Mouse (Mus musculus) fibroblast of lung, adult 2 months (primary cell): ENCODE measurements around the gene Bspry.
"Not testable (repeated sequence)": the region's sequence is repeated elsewhere in the genome, so short reads cannot be mapped to it uniquely, and the experiment has no call there.

Source experiments
- DNase-seq: peaks from one replicate; pipeline ENCODE4 v3.0.0-alpha.2; 2011; ENCODE audit warnings: low read depth

Gene Bspry

GRCm38 (mm10) chr4:62479937-62480708 lies at the start of gene Bspry:
TSS of gene Bspry (plus strand) at chr4:62480053.
- no peak for DNase-seq

DNA sequence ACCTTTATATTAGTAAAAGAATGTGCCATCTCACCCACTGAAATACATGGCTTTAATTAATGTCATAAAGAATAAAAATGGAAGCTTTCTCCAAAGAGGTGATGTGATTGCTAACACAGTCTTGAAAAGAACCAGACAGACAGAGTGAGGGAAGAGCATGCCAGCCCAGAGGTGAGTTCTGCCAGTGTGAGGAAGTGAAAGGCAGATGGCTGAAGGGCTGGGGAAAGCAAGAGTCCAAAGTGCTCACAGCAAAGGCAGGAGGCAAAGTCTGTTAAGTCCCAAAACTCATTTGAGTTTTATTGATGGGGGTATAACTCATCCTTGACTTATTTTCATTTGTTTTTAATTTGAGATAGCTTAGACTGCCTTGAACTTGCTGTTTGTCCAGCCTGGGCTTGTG lies 49.2 kb upstream of the Bspry start:
- DNase-seq, result no peak

DNA sequence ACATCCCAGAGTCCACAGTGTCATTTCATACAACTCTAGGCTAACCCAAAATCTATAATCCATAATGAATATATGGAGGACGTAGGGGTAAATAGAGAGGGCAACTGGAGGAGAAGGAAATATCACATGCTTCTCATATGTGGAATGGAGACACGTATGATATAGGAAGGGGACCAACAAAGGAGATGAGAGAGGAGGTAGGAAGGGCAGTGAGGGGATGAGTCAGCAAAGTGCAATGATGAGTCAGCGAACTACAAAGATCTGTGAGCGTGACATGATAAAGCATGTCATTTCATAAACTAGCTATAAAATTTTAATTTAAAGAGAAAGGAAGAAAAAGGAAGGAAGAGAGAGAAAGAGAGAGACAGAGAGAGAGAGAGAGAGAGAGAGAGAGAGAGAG lies 48.3 kb upstream of the Bspry start:
- no peak for DNase-seq

DNA sequence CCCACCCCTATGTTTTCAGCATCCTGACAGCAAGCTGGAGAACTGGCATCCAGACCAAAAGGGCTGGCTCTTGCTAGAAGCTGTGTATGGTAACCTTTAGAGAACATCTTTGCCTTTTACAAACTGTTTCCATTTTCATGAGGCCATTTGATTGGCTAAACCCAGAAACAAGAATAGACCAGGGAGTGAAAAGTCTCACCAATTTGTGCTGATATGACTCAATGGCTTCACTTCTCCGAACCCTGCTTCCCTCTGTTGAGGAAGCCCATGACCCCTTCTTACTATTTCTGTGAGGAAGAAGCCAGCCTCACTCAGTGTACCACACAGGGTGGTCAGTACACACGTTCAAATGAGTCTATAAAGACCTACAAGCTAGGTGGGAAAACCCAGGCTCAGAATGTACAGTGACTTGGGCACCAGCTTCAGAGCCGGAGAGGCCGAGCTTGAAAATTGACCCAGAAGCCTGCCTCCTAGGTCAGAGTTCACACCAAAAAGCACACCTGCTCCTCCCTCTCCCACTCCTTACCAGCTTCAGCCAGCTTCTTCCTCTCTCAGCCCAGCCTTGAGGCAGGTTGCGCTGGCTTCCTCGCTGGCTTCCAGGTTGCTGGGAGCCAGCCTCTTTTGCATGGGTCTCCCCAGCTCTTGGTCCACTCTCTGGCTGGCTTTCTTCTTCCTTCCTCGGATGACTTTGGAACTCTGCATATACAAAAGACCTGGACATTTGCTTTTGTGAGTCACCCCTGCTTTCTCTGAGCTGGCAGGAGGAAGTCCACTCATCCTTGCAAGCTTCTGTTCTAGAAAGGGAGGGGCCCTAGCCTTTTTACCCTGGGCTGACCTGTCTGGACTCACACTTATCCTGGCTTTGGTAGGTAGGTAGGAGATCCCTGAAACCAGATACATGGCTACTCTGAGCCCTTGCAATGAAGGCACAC lies 45.6 kb upstream of the Bspry start:
- DNase-seq, result no peak

GRCm38 (mm10) chr4:62435081-62435480 lies 44.8 kb upstream of the Bspry start, which contains the start of gene Rnf183:
TSS of gene Rnf183 (minus strand) at chr4:62435252.
- DNase-seq, result no peak

- DNase-seq, result no peak
These were observed 42.5 kb upstream of the Bspry start for GRCm38 (mm10) chr4:62437256-62437778.

DNA sequence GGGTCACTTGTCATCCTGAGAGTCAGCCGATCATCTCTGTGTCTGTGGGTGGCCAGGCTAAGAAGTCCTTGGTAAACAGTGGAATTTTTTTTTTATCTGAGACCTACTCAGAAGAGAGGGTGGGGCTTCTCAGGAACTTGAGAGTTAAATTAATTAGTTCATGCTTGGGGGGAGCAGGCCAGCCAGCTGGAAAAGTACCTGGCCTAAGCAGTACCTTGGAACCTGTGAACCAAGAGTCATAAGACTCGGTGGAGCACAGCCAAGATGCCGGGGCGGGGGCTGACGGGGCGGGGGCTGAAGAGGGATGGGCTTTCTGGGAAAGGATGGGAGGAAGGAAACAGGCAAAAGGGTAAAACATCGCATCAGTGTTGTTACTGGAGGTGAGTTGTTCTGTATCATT lies 42.0 kb upstream of the Bspry start:
- DNase-seq, result no peak

DNA sequence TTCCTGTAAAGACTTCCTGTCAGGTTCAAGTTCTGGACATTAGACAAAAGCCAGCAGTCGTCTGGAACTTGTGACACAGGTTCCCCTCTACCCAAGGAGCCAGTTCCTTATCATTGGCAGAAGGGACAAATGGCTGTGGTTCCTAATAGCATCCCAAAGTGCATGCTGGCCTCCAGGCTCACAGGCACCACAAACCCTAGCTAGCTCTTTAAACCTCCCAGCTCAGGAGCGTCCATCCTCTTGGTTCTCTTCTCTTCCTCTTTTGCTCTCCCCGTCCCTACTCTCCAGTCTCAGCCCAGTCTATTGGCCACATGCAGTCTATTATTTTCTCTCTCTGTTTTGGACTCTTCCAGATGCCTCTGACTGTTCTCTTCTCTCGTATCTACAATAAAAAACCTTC lies 40.1 kb upstream of the Bspry start:
- DNase-seq, result no peak

- DNase-seq, result no peak
These were observed 39.3 kb upstream of the Bspry start for GRCm38 (mm10) chr4:62440544-62440943.

- no peak for DNase-seq
These were observed 38.9 kb upstream of the Bspry start for GRCm38 (mm10) chr4:62440986-62441385.

- no peak for DNase-seq
These were observed 24.9 kb upstream of the Bspry start for GRCm38 (mm10) chr4:62454995-62455394.

DNA sequence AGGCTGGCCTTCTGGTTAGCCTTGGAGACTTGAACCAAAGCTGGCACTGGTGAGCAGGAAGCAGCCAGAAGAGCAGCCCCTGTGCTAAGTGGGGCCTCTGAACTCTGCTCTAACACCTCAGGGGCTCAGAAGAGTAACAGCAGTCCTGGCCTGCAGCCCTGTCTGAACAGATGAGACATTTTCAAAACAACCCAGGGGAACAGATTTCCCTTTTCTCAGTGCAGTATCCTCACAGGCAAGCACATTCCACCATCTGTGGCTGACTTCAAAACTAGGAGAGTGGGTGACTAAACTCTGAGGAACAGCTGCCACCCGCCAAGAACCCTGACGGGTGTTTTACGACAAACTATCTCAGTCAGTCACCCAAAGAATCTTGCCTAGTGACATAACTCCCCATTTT lies 20.8 kb upstream of the Bspry start:
- DNase-seq, result no peak

DNA sequence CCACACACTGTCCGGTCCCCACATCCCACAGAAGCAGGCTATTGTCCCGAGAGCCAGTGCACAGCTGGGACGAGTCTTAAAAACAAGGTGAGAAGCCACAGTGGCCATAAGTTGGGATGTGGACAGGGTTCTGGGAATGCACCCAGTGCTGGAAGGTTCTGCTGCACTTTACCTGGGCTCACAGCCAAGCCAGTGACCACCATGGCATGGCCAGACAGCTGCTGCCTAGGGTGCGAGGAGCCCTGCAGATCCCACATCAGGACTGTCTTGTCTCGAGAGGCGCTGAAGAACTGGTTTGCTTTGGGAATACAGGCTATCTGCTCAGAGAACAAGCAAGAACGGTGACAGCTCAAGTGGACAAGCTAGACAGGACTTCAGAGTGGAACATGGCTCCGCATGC lies 19.5 kb upstream of the Bspry start:
- DNase-seq, result no peak

DNA sequence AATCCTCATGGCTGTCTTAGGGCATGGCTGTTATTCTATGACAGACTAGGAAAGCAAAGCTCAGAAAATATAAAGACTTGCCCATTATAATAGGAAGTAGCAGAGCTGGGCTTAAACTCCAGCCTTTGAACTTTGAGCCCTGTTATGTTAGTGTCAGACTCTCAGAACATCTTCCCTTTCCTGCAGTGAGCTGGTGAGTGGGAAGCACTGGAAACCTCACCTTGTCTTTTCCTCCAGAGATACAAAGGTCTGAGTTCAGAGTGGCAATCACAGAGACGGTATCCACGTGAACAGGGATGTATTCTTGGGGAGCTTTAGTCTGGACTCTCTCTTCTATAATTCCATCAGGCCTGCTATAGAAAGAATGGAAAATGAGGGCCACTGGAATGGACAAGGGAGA lies 16.7 kb upstream of the Bspry start:
- no peak for DNase-seq

GRCm38 (mm10) chr4:62468158-62468557 lies 11.7 kb upstream of the Bspry start:
- no peak for DNase-seq

GRCm38 (mm10) chr4:62470598-62471051 lies 9.2 kb upstream of the Bspry start, which contains the start of gene Wdr31:
TSS of gene Wdr31 (minus strand) at chr4:62470896.
- DNase-seq, result peak; percentile 30

- no peak for DNase-seq
These were observed 7.8 kb upstream of the Bspry start for GRCm38 (mm10) chr4:62472071-62472470.

DNA sequence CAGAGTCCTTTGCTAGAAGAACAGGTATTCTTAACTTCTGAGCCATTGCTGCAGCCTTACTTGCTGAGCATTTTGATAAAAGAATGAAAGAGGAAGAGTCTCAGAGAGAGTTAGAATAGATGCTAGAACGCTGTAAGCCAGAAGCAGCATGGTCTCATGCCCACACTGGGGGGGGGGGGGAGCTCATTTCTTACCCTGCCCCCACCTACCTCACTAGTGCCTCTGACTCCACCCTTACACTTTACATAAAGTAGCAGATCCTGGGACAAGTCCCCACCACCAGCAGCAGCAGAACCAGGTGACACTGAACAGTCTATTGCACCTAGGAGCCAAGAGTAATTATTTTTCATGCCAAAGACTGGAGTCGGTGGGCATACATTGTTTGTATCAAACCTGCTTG lies 4.7 kb upstream of the Bspry start:
- no peak for DNase-seq

DNA sequence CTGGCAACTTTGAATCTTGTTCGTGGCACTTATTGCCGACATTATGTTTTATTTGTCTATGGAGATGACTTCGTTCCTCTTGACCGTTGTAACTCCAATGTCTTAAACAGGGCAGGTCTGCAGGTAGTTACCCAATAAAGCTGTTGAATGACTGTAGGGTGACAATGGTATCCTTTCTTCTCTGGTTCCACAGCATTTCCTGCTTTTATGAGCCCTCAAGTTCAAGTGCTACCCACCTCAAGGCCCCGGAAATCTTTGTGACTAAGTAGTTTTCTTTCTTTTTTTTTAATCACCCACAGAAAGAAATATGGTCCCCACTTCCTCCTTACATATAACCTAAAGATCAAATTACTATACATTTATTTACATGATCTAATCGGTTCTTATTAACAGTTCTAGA lies 4.1 kb upstream of the Bspry start:
- no peak for DNase-seq

DNA sequence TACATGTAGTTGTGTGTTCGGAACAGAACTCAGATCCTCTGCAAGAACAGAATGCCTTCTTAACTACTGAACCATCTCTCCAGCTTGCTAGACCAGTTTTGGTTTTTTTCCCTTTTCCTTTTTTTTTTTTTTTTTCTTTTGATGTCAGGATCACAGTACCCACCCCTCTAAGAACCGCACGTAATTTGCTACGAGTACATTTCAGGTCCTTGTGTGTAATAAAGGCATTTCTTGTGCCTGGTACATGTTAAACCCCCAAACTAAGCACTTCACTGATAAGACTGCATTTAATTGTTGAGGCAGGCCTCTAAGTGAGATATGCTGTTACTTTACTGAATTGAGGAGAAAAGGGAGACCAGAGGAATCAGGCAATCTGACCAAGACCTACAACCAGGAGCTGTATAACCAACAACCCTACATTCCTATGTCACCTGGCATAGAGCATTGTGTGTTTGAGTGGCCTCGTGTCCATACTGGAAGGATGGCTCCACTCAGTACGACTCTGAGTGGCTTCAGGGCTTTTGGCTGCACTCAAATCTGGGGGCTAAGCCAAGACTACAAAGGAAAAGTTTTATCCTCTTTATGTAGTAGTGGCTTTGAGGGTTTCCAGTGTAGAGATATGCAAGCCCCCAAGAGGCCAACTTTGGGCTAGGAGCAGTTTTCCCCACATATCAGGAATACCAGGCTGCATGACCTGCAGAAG lies 2.2 kb upstream of the Bspry start:
- no peak for DNase-seq

DNA sequence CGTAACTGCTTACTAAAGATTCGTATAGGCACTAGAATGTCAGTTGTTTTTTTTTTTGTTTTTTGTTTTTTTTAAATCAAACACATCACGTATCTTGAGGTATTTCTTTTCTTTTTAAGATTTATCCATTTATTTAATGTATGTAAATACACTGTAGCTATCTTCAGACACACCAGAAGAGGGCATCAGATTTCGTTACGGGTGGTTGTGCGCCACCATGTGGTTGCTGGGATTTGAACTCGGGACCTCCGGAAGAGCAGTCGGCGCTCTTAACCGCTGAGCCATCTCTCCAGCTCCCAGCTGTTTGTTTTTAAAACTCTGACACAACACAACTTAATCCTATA lies 288 bp upstream of the Bspry start:
- DNase-seq, result not testable (repeated sequence)
